Mouse (Mus musculus): Measurements from ENCODE around the gene Syce2. TPM values are rescaled to one million over a fixed set of nuclear protein-coding genes. Genes with fewer than 3 reads are reported as not detected.
A peak's percentile ranks its signal among the peaks of the same experiment; 100 is the strongest.

Gene Syce2
- polyA plus RNA-seq, 1 experiment, result 2.3 TPM

GRCm38 (mm10) chr8:84834866-84835855 lies 36.8 kb upstream of the Syce2 start:
- TF ChIP-seq SRF (IDR thresholded peaks at IDR 0.05; ENCODE audit: control insufficient read depth, insufficient read length, low read depth) (no peak), MYOD1 (IDR thresholded peaks at IDR 0.05; ENCODE audit: control insufficient read depth in 1 of 3, insufficient read length in 2 of 3, low read depth in 2 of 3) (peak in 2 of 3 experiments; percentile 69 to 78), POLR2AphosphoS2 (IDR thresholded peaks at IDR 0.05; ENCODE audit: insufficient read length, low read depth) (peak; percentile 10), E2F4 (IDR thresholded peaks at IDR 0.05; ENCODE audit: insufficient read depth) (no peak), MAX (IDR thresholded peaks at IDR 0.05; ENCODE audit: low read depth) (no peak), TCF3 (IDR thresholded peaks at IDR 0.05; ENCODE audit: insufficient read length, low read depth) (no peak), TCF12 (IDR thresholded peaks at IDR 0.05; ENCODE audit: insufficient read depth, poor library complexity, severe bottlenecking) (no peak), POLR2A (IDR thresholded peaks at IDR 0.05; ENCODE audit: insufficient read length, low read depth) (no peak), REST (IDR thresholded peaks at IDR 0.05; ENCODE audit: insufficient read depth, insufficient read length) (no peak), USF1 (IDR thresholded peaks at IDR 0.05; ENCODE audit: low read depth) (no peak), MYOG (IDR thresholded peaks at IDR 0.05; ENCODE audit: control insufficient read depth in 1 of 3, insufficient read depth in 1 of 3, insufficient read length in 2 of 3, low read depth in 2 of 3) (peak; percentile 11 to 76 (median 47)), CEBPB (IDR thresholded peaks at IDR 0.05; ENCODE audit: insufficient read depth, poor library complexity, severe bottlenecking) (no peak)

DNA sequence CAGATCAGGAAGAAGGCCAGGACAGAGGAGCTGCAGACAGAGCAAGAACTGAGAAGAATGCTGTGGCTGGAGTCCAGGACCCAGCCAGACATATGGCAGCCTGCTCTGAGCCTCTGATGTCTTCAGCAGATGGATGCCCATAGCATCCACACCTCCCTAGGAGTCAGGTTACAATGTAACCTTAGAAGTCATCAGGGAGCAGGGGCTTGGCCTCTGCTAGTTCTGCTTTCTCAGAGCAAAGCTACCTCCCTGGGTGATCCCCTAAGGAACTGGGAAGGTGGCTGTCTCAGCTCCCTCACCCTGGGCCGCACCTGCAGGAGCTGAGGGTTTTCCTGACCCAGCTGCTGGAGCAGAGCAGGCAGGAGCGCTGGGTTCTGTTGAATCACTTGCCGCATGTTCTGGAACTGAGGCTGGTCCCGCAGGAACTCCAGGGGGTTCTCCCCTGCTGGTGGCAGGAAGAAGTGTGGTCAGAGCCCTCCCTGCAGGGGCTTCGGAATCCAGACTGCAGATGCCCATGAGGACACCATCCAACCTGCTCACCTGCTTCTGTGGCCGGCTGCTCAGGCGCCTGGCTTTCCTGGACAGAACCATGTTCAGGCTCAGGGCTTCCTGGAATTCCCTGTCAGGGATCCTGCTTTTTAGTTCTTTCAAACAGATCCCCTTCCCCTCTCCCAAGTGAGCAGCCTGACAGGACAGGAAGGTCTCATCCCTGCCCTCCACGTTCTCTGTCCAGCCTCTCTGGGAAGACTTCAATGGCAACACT lies 34.6 kb upstream of the Syce2 start:
- H3ac ChIP-seq (ENCODE audit: control insufficient read depth, insufficient read length), result no peak overlapping the region
- TF ChIP-seq REST (IDR thresholded peaks at IDR 0.05; ENCODE audit: insufficient read depth, insufficient read length), result no peak
- peak in 1 of 3 experiments; percentile 46 for TF ChIP-seq MYOG (IDR thresholded peaks at IDR 0.05; ENCODE audit: control insufficient read depth in 1 of 3, insufficient read depth in 1 of 3, insufficient read length in 2 of 3, low read depth in 2 of 3)
- TF ChIP-seq MYOD1 (IDR thresholded peaks at IDR 0.05; ENCODE audit: control insufficient read depth in 1 of 3, insufficient read length in 2 of 3, low read depth in 2 of 3), result peak in 2 of 3 experiments; percentile 36 to 39
- H3K4me2 ChIP-seq (ENCODE audit: low read depth), result peak overlapping the region; percentile 27
- peaks cover 25% of the 10 kb centered on the region for H3K79me2 ChIP-seq (ENCODE audit: control insufficient read depth, insufficient read depth)
- no peak overlapping the region for H3K4me3 ChIP-seq
- H3K36me3 ChIP-seq (ENCODE audit: control insufficient read depth, insufficient read depth), result peaks cover 43% of the 10 kb centered on the region
- no peaks in the 10 kb centered on the region for H3K27me3 ChIP-seq (ENCODE audit: control insufficient read depth, insufficient read depth, insufficient read length)

More at GRCm38 (mm10) chr8:84834866-84835855, 36.8 kb upstream of the Syce2 start:
- no peaks in the 10 kb centered on the region for H3K27me3 ChIP-seq (ENCODE audit: control insufficient read depth, insufficient read depth, insufficient read length)
- H3ac ChIP-seq (ENCODE audit: control insufficient read depth, insufficient read length), result no peak overlapping the region
- H3K4me3 ChIP-seq, result no peak overlapping the region
- peaks cover 24% of the 10 kb centered on the region for H3K79me2 ChIP-seq (ENCODE audit: control insufficient read depth, insufficient read depth)
- H3K36me3 ChIP-seq (ENCODE audit: control insufficient read depth, insufficient read depth), result peaks cover 32% of the 10 kb centered on the region
- H3K4me2 ChIP-seq (ENCODE audit: low read depth), result no peak overlapping the region

DNA sequence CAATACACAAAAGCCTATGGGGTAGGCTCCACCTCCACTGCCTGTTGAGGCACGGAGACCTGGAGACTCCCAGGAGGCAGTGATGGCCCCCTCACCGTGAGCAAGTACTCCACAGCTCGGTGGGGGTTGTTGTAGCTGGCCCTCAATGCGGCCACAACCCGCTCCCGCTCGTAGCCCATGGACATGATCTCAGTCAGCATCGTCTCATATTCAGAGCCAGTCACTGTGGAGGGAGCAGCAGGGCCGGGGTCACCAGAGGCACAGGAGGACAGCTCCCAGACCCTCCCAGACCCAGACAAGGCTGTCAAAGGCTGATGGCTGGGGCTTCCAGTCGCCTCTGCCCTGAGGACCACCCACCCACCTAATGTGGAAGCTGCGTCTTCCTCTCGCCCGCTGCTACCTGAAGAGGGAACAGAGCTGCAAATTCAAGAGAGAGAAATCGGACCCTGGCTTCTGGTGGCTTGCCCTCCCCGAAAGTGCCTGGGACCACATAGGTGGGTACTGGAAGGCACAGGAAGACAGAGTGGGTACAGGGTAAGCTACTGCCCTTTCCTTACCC lies 33.9 kb upstream of the Syce2 start:
- peaks cover 18% of the 10 kb centered on the region for H3K79me2 ChIP-seq (ENCODE audit: control insufficient read depth, insufficient read depth)
- TF ChIP-seq MYOG (IDR thresholded peaks at IDR 0.05; ENCODE audit: control insufficient read depth in 1 of 3, insufficient read depth in 1 of 3, insufficient read length in 2 of 3, low read depth in 2 of 3), result no peak
- TF ChIP-seq POLR2AphosphoS2 (IDR thresholded peaks at IDR 0.05; ENCODE audit: insufficient read length, low read depth), result no peak
- TF ChIP-seq MYOD1 (IDR thresholded peaks at IDR 0.05; ENCODE audit: control insufficient read depth in 1 of 3, insufficient read length in 2 of 3, low read depth in 2 of 3), result no peak
- TF ChIP-seq POLR2A (IDR thresholded peaks at IDR 0.05; ENCODE audit: insufficient read length, low read depth), result no peak
- TF ChIP-seq E2F4 (IDR thresholded peaks at IDR 0.05; ENCODE audit: insufficient read depth), result no peak
- TF ChIP-seq CEBPB (IDR thresholded peaks at IDR 0.05; ENCODE audit: insufficient read depth, poor library complexity, severe bottlenecking), result no peak
- TF ChIP-seq TCF12 (IDR thresholded peaks at IDR 0.05; ENCODE audit: insufficient read depth, poor library complexity, severe bottlenecking), result no peak
- TF ChIP-seq USF1 (IDR thresholded peaks at IDR 0.05; ENCODE audit: low read depth), result no peak
- TF ChIP-seq MAX (IDR thresholded peaks at IDR 0.05; ENCODE audit: low read depth), result no peak
- H3ac ChIP-seq (ENCODE audit: control insufficient read depth, insufficient read length), result no peak overlapping the region
- peaks cover 49% of the 10 kb centered on the region for H3K36me3 ChIP-seq (ENCODE audit: control insufficient read depth, insufficient read depth)
- H3K4me3 ChIP-seq, result no peak overlapping the region
- H3K4me2 ChIP-seq (ENCODE audit: low read depth), result no peak overlapping the region
- no peaks in the 10 kb centered on the region for H3K27me3 ChIP-seq (ENCODE audit: control insufficient read depth, insufficient read depth, insufficient read length)

DNA sequence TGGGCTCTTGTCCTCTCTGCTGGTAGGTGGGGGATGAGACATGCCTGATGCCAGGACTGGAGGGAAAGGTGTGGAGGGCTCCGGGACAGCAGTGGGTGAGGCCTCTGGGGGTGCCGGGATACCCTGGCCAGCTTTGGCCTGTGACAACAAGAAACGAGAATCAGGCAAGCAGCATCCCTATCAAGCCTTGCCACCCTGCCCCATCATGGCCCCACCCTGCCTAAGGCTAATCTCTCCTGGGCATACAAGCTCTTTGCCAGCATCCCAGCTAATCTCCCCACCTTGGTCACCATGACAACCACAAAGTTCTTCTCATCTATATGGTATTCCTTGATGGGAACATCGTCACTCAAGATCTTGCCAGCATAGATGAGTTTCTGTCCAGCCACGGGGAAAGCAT lies 33.4 kb upstream of the Syce2 start:
- Histone ChIP-seq H3K36me3 (ENCODE audit: control insufficient read depth, insufficient read depth) (peaks cover 55% of the 10 kb centered on the region), H3K4me3 (no peak overlapping the region), H3K79me2 (ENCODE audit: control insufficient read depth, insufficient read depth) (peaks cover 15% of the 10 kb centered on the region), H3K27me3 (ENCODE audit: control insufficient read depth, insufficient read depth, insufficient read length) (no peaks in the 10 kb centered on the region), H3ac (ENCODE audit: control insufficient read depth, insufficient read length) (no peak overlapping the region), H3K4me2 (ENCODE audit: low read depth) (no peak overlapping the region)
- TF ChIP-seq USF1 (IDR thresholded peaks at IDR 0.05; ENCODE audit: low read depth), result no peak
- no peak for TF ChIP-seq SRF (IDR thresholded peaks at IDR 0.05; ENCODE audit: control insufficient read depth, insufficient read length, low read depth)
- TF ChIP-seq MYOD1 (IDR thresholded peaks at IDR 0.05; ENCODE audit: control insufficient read depth in 1 of 3, insufficient read length in 2 of 3, low read depth in 2 of 3), result no peak
- no peak for TF ChIP-seq MAX (IDR thresholded peaks at IDR 0.05; ENCODE audit: low read depth)
- TF ChIP-seq E2F4 (IDR thresholded peaks at IDR 0.05; ENCODE audit: insufficient read depth), result no peak
- no peak for TF ChIP-seq CEBPB (IDR thresholded peaks at IDR 0.05; ENCODE audit: insufficient read depth, poor library complexity, severe bottlenecking)
- TF ChIP-seq POLR2A (IDR thresholded peaks at IDR 0.05; ENCODE audit: insufficient read length, low read depth), result no peak
- no peak for TF ChIP-seq TCF12 (IDR thresholded peaks at IDR 0.05; ENCODE audit: insufficient read depth, poor library complexity, severe bottlenecking)
- no peak for TF ChIP-seq TCF3 (IDR thresholded peaks at IDR 0.05; ENCODE audit: insufficient read length, low read depth)
- no peak for TF ChIP-seq MYOG (IDR thresholded peaks at IDR 0.05; ENCODE audit: control insufficient read depth in 1 of 3, insufficient read depth in 1 of 3, insufficient read length in 2 of 3, low read depth in 2 of 3)
- TF ChIP-seq REST (IDR thresholded peaks at IDR 0.05; ENCODE audit: insufficient read depth, insufficient read length), result no peak
- no peak for TF ChIP-seq POLR2AphosphoS2 (IDR thresholded peaks at IDR 0.05; ENCODE audit: insufficient read length, low read depth)
